Mouse (Mus musculus) intestine, postnatal 0 days (tissue): Measurements from ENCODE around the gene Tmem40. TPM values are rescaled to one million over a fixed set of nuclear protein-coding genes. Genes with fewer than 3 reads are reported as not detected.
A peak's percentile ranks its signal among the peaks of the same experiment; 100 is the strongest.

ENCODE experiments used
- ATAC-seq: fragments of 200-750 bp; cut with Nextera tagmentation; 2 replicates; pipeline ENCODE4 v1.8.0; 2017; ENCODE audit warnings: mild to moderate bottlenecking, moderate TSS enrichment, moderate library complexity
- H3K27ac ChIP-seq: fragments of 300-500 bp; sonication (generic); 2 replicates; pipeline ENCODE4 v1.5.1; 2014; ENCODE audit warnings: mild to moderate bottlenecking, low read depth, low read length, moderate library complexity
- H3K27me3 ChIP-seq: fragments of 300-500 bp; sonication (generic); replicated peaks from 2 replicates; pipeline ENCODE4 v1.6.1; 2014; ENCODE audit warnings: low read length, mixed read lengths; ENCODE audit not compliant: control insufficient read depth, insufficient read depth
- H3K36me3 ChIP-seq: fragments of 300-500 bp; sonication (generic); 2 replicates; pipeline ENCODE4 v1.6.1; 2014; ENCODE audit warnings: mild to moderate bottlenecking, moderate library complexity; ENCODE audit not compliant: control insufficient read depth, insufficient read depth
- H3K4me1 ChIP-seq: fragments of 300-500 bp; sonication (generic); replicated peaks from 2 replicates; pipeline ENCODE4 v1.6.1; 2014; ENCODE audit warnings: antibody characterized with exemption, low read length, mixed read lengths; ENCODE audit not compliant: control insufficient read depth, insufficient read depth
- H3K4me2 ChIP-seq: fragments of 300-500 bp; sonication (generic); replicated peaks from 2 replicates; pipeline ENCODE4 v1.6.1; 2014; ENCODE audit warnings: low read depth, mild to moderate bottlenecking, moderate library complexity
- H3K4me3 ChIP-seq: fragments of 300-500 bp; sonication (generic); 2 replicates; pipeline ENCODE4 v1.5.1; 2014; ENCODE audit warnings: low read depth, low read length
- H3K9ac ChIP-seq: fragments of 300-500 bp; sonication (generic); 2 replicates; pipeline ENCODE4 v1.6.1; 2014; ENCODE audit warnings: mild to moderate bottlenecking, low read depth, low read length
- H3K9me3 ChIP-seq: fragments of 300-500 bp; sonication (generic); 2 replicates; pipeline ENCODE4 v1.6.1; 2016; ENCODE audit warnings: mixed run types; ENCODE audit not compliant: control insufficient read depth
- CTCF ChIP-seq: sonication (generic); IDR thresholded peaks from 2 replicates; pipeline ENCODE4 v1.5.1; 2016; ENCODE audit warnings: low read depth, mild to moderate bottlenecking, control low read depth, antibody characterized with exemption, moderate library complexity
- WGBS: fragments of 180-500 bp; shearing (Covaris S2); extraction: QIAGEN DNeasy Blood & Tissue Kit; methylation state at CpG from one replicate; pipeline ENCODE4 v1.1.7; 2014; 5-methylcytosine and 5-hydroxymethylcytosine counted together
- microRNA-seq: library from miRNA; unstranded; fragments of <30 nt; microRNA quantifications from one replicate; pipeline ENCODE4, GENCODE M21; 2016
- polyA plus RNA-seq: library from polyadenylated mRNA; unstranded; fragments of >200 nt; fragmentation: Nextera tagmentation; extraction: Ambion mirVana; gene quantifications from 2 replicates; pipeline ENCODE4 v1.2.1, GENCODE M21; 2015

Gene Tmem40
- polyA plus RNA-seq, 1 experiment from 2014 or later = 0.17 TPM

GRCm38 (mm10) chr6:115684271-115684670, 77.9 kb downstream of the Tmem40 start:
- Histone ChIP-seq H3K27ac (no peak overlapping the region), H3K9ac (no peak overlapping the region), H3K27me3 (no peaks in the 10 kb centered on the region), H3K4me1 (no peaks in the 10 kb centered on the region), H3K9me3 (peaks cover 6% of the 10 kb centered on the region; the same call in 1 of the 2 replicates), H3K36me3 (no peaks in the 10 kb centered on the region), H3K4me2 (no peak overlapping the region), H3K4me3 (no peak overlapping the region)
- peak; percentile 67; the same call in 1 of the 2 replicates for ATAC-seq
- TF ChIP-seq CTCF = no peak
- WGBS = 92% methylated on average over 2 of the region's 2 CpGs

- Histone ChIP-seq H3K4me3 (no peak overlapping the region), H3K9ac (no peak overlapping the region), H3K4me2 (no peak overlapping the region), H3K36me3 (no peaks in the 10 kb centered on the region), H3K27me3 (no peaks in the 10 kb centered on the region), H3K9me3 (no peaks in the 10 kb centered on the region), H3K4me1 (no peaks in the 10 kb centered on the region), H3K27ac (no peak overlapping the region)
- TF ChIP-seq CTCF = no peak
- no peak for ATAC-seq
- 70% methylated on average over 4 of the region's 4 CpGs for WGBS
These were observed 81.1 kb downstream of the Tmem40 start for GRCm38 (mm10) chr6:115681066-115681465.

Small RNAs within 50 kb of the gene (microRNA-seq; reads per million reads assigned to microRNA genes)
- not detected for gene Mir7660

Other genes starting within 250 kb of the Tmem40 start
- gene Tsen2, start 217.7 kb downstream of the Tmem40 start, polyA plus RNA-seq = 5.8 and 6.3 TPM in 2 replicates
- 107 and 108 TPM in 2 replicates for gene Mkrn2os, start 169.8 kb downstream of the Tmem40 start, polyA plus RNA-seq
- gene Mkrn2, start 160.5 kb downstream of the Tmem40 start, polyA plus RNA-seq = 13.4 and 14.5 TPM in 2 replicates
- 64.9 and 66.4 TPM in 2 replicates for gene Raf1, start 85.8 kb downstream of the Tmem40 start, polyA plus RNA-seq
- gene Cand2, start 12.1 kb upstream of the Tmem40 start, polyA plus RNA-seq = 2.2 and 2.4 TPM in 2 replicates
- gene Rpl32, start 46.3 kb upstream of the Tmem40 start, polyA plus RNA-seq = 1,370 and 1,375 TPM in 2 replicates
- gene Efcab12, start 76.0 kb upstream of the Tmem40 start, polyA plus RNA-seq = 0.05 and 0.18 TPM in 2 replicates
- 3.4 and 3.5 TPM in 2 replicates for gene Mbd4, start 91.0 kb upstream of the Tmem40 start, polyA plus RNA-seq
- gene Ift122, start 91.1 kb upstream of the Tmem40 start, polyA plus RNA-seq = 3.0 and 3.1 TPM in 2 replicates
- 0.16 TPM in 1 of 2 replicates, not detected in the other for gene Rho, start 169.3 kb upstream of the Tmem40 start, polyA plus RNA-seq
- gene H1foo, start 182.5 kb upstream of the Tmem40 start, polyA plus RNA-seq = not detected in 2 replicates
- gene Plxnd1, start 232.6 kb upstream of the Tmem40 start, polyA plus RNA-seq = 8.2 and 9.6 TPM in 2 replicates